Mouse (Mus musculus): ENCODE measurements around the gene Cdca3. TPM values are rescaled to one million over a fixed set of nuclear protein-coding genes. Genes with fewer than 3 reads are reported as not detected.
A peak's percentile ranks its signal among the peaks of the same experiment; 100 is the strongest.
"Not testable (repeated sequence)": the region's sequence is repeated elsewhere in the genome, so short reads cannot be mapped to it uniquely, and the experiment has no call there.

The Cdca3 gene
- polyA plus RNA-seq, 1 experiment from 2014 or later: 187 TPM

DNA sequence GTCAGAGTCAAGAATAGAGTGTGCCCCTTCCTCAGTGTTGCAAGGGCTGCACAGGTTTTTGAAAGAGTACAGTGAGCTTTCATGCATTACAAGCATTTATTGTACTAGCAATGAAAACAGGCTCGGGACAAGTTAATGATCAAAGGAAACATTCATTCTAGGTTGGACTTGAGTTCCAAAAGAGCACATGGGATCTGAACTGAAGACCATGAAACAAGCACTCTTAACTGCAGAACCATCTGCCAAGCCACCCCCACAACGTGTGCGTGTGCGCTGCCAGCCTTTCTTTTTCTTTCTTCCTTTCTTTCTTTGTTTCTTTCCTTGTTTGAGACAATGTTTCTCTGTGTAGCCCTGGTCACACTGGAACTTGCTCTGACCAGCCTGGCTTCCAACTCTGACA is 33.6 kb upstream of the Cdca3 start:
- ATAC-seq (ENCODE audit: low FRiP score, low TSS enrichment): peak; percentile 69; the same call in 1 of the 2 replicates
- no peaks in the 10 kb centered on the region for H3K9me3 ChIP-seq (ENCODE audit: low read length)
- no peaks in the 10 kb centered on the region for H3K36me3 ChIP-seq (ENCODE audit: insufficient read depth, low read length)
- no peaks in the 10 kb centered on the region for H3K27me3 ChIP-seq (ENCODE audit: insufficient read depth, low read length)
- WGBS: 70% methylated on average over 4 of the region's 4 CpGs
- H3K4me3 ChIP-seq (ENCODE audit: low read length): no peak overlapping the region
- H3K4me2 ChIP-seq (replicated peaks; ENCODE audit: low read depth, low read length): no peak overlapping the region
- H3K27ac ChIP-seq (ENCODE audit: low read length): peak overlapping the region; percentile 91
- no peak overlapping the region for H3K9ac ChIP-seq (replicated peaks; ENCODE audit: low read length)
- H3K4me1 ChIP-seq (ENCODE audit: insufficient read depth, low read length): peaks cover 8% of the 10 kb centered on the region; the same call in 1 of the 2 replicates

- ATAC-seq (ENCODE audit: low FRiP score, low TSS enrichment): no peak
- H3K36me3 ChIP-seq (ENCODE audit: insufficient read depth, low read length): no peaks in the 10 kb centered on the region
- H3K4me1 ChIP-seq (ENCODE audit: insufficient read depth, low read length): peaks cover 8% of the 10 kb centered on the region; the same call in 1 of the 2 replicates
- 68% methylated on average over 2 of the region's 2 CpGs for WGBS
- H3K27ac ChIP-seq (ENCODE audit: low read length): peak overlapping the region; percentile 91
- no peak overlapping the region for H3K9ac ChIP-seq (replicated peaks; ENCODE audit: low read length)
- H3K27me3 ChIP-seq (ENCODE audit: insufficient read depth, low read length): no peaks in the 10 kb centered on the region
- no peak overlapping the region for H3K4me2 ChIP-seq (replicated peaks; ENCODE audit: low read depth, low read length)
- H3K4me3 ChIP-seq (ENCODE audit: low read length): no peak overlapping the region
- no peaks in the 10 kb centered on the region for H3K9me3 ChIP-seq (ENCODE audit: low read length)
These were observed 33.1 kb upstream of the Cdca3 start for GRCm38 (mm10) chr6:124796200-124796599.

DNA sequence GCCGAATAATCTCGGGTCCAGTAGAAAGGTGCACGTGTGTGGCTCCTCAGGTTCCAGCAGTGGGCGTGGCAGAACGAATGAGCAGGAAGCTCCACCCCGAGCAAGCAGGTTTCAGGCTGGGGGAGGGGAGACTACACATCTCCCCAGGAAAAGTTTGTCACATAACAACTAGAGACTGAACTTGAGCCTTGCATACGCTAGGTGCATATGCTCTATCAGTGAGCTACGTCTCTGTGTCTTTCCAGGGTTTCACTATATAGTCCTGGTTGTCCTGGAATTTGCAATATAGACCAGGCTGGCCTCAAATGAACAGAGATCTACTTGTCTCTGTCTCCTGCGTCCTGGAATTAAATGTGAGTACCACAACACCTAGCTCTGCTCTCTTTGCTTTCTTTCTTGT is 26.9 kb upstream of the Cdca3 start:
- H3K36me3 ChIP-seq (ENCODE audit: insufficient read depth, low read length); H3K9me3 ChIP-seq (ENCODE audit: low read length); H3K4me1 ChIP-seq (ENCODE audit: insufficient read depth, low read length); H3K4me3 ChIP-seq (ENCODE audit: low read length); H3K27ac ChIP-seq (ENCODE audit: low read length); H3K9ac ChIP-seq (replicated peaks; ENCODE audit: low read length); ATAC-seq (ENCODE audit: low FRiP score, low TSS enrichment); H3K27me3 ChIP-seq (ENCODE audit: insufficient read depth, low read length): not testable (repeated sequence)
- WGBS: 25% methylated on average over 4 of the region's 9 CpGs
- peak overlapping the region; percentile 26; the same call in 1 of the 2 replicates for H3K4me2 ChIP-seq (replicated peaks; ENCODE audit: low read depth, low read length)

GRCm38 (mm10) chr6:124803061-124803460 is 26.3 kb upstream of the Cdca3 start:
- ATAC-seq (ENCODE audit: low FRiP score, low TSS enrichment): no peak
- no peaks in the 10 kb centered on the region for H3K27me3 ChIP-seq (ENCODE audit: insufficient read depth, low read length)
- no peak overlapping the region for H3K4me2 ChIP-seq (replicated peaks; ENCODE audit: low read depth, low read length)
- no peak overlapping the region for H3K27ac ChIP-seq (ENCODE audit: low read length)
- 85% methylated on average over 3 of the region's 3 CpGs for WGBS
- H3K36me3 ChIP-seq (ENCODE audit: insufficient read depth, low read length): no peaks in the 10 kb centered on the region
- H3K9me3 ChIP-seq (ENCODE audit: low read length): no peaks in the 10 kb centered on the region
- peaks cover 9% of the 10 kb centered on the region for H3K4me1 ChIP-seq (ENCODE audit: insufficient read depth, low read length)
- no peak overlapping the region for H3K4me3 ChIP-seq (ENCODE audit: low read length)
- no peak overlapping the region for H3K9ac ChIP-seq (replicated peaks; ENCODE audit: low read length)

- not testable (repeated sequence) for ATAC-seq (ENCODE audit: low FRiP score, low TSS enrichment); H3K36me3 ChIP-seq (ENCODE audit: insufficient read depth, low read length); H3K9me3 ChIP-seq (ENCODE audit: low read length); H3K9ac ChIP-seq (replicated peaks; ENCODE audit: low read length); H3K27ac ChIP-seq (ENCODE audit: low read length); H3K4me2 ChIP-seq (replicated peaks; ENCODE audit: low read depth, low read length); H3K27me3 ChIP-seq (ENCODE audit: insufficient read depth, low read length); H3K4me3 ChIP-seq (ENCODE audit: low read length)
- peaks cover 12% of the 10 kb centered on the region for H3K4me1 ChIP-seq (ENCODE audit: insufficient read depth, low read length)
- WGBS: 94% methylated on average over 4 of the region's 4 CpGs
These were observed 25.7 kb upstream of the Cdca3 start for GRCm38 (mm10) chr6:124803691-124804090.

GRCm38 (mm10) chr6:124804341-124804740 is 25.0 kb upstream of the Cdca3 start:
- H3K9me3 ChIP-seq (ENCODE audit: low read length): no peaks in the 10 kb centered on the region
- H3K36me3 ChIP-seq (ENCODE audit: insufficient read depth, low read length): no peaks in the 10 kb centered on the region
- 83% methylated on average over 3 of the region's 3 CpGs for WGBS
- peaks cover 12% of the 10 kb centered on the region for H3K4me1 ChIP-seq (ENCODE audit: insufficient read depth, low read length)
- H3K4me3 ChIP-seq (ENCODE audit: low read length): no peak overlapping the region
- H3K27me3 ChIP-seq (ENCODE audit: insufficient read depth, low read length): no peaks in the 10 kb centered on the region
- ATAC-seq (ENCODE audit: low FRiP score, low TSS enrichment): no peak
- H3K4me2 ChIP-seq (replicated peaks; ENCODE audit: low read depth, low read length): no peak overlapping the region
- no peak overlapping the region for H3K9ac ChIP-seq (replicated peaks; ENCODE audit: low read length)
- peak overlapping the region; percentile 98; the same call in 1 of the 2 replicates for H3K27ac ChIP-seq (ENCODE audit: low read length)

DNA sequence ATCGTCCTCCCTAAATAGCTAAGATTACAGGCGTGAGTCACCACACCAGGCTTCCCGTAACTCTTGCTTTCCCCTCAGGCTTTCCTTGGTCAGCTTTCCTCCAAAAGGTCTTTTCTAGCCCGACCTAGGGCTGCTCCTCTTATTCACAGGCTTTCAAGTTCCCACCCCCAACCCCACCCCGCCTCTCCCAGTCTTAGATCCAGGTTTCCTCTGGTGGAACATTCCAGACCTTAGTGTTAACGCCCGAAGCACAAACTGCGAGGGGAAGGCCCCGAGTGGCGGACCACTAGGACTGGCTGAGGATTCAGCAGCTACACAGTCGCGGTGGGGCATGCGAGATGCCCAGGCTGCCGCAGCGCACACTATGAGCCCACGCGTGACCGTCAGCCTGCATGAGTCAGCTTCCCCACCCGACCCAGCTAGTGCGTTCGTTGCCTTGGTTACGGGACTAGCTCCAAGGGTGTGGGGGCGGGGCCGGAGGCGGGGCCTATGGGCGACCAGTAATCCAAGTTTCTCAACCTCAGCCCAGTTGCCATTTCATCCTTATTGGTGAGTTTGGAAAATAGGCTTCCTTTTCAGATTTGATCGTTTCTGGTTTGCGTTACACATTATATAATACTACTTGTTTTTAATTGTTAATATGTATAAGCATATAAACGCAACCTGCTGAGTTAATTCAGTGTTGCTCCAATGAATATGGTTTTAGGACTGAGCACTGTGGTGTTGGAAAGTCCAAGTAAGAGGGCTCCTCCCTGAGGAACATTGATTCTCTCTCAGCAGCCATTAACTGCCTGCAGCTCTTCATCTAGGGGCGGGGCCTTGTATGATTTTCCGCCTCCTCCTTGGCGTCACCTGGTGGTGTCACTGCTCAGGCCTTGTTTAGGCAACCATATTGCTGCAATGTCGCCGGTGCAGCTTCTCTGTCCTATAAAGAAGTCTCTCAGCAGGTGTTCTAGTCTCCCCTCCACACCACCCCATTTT is 23.7 kb upstream of the Cdca3 start:
- peak overlapping the region; percentile 98 for H3K27ac ChIP-seq (ENCODE audit: low read length)
- H3K4me1 ChIP-seq (ENCODE audit: insufficient read depth, low read length): peaks cover 22% of the 10 kb centered on the region
- peak overlapping the region; percentile 56 for H3K4me3 ChIP-seq (ENCODE audit: low read length)
- H3K9me3 ChIP-seq (ENCODE audit: low read length): no peaks in the 10 kb centered on the region
- ATAC-seq (ENCODE audit: low FRiP score, low TSS enrichment): peak; percentile 72
- under 1% methylated on average over 34 of the region's 34 CpGs for WGBS
- peak overlapping the region; percentile 83 for H3K4me2 ChIP-seq (replicated peaks; ENCODE audit: low read depth, low read length)
- no peaks in the 10 kb centered on the region for H3K27me3 ChIP-seq (ENCODE audit: insufficient read depth, low read length)
- peak overlapping the region; percentile 72 for H3K9ac ChIP-seq (replicated peaks; ENCODE audit: low read length)
- H3K36me3 ChIP-seq (ENCODE audit: insufficient read depth, low read length): no peaks in the 10 kb centered on the region

- ATAC-seq (ENCODE audit: low FRiP score, low TSS enrichment): no peak
- H3K4me1 ChIP-seq (ENCODE audit: insufficient read depth, low read length): peaks cover 22% of the 10 kb centered on the region
- H3K4me2 ChIP-seq (replicated peaks; ENCODE audit: low read depth, low read length): peak overlapping the region; percentile 83
- 75% methylated on average over 7 of the region's 7 CpGs for WGBS
- H3K27ac ChIP-seq (ENCODE audit: low read length): peak overlapping the region; percentile 98
- H3K9me3 ChIP-seq (ENCODE audit: low read length): no peaks in the 10 kb centered on the region
- H3K9ac ChIP-seq (replicated peaks; ENCODE audit: low read length): peak overlapping the region; percentile 3; the same call in 1 of the 2 replicates
- H3K36me3 ChIP-seq (ENCODE audit: insufficient read depth, low read length): peaks cover 3% of the 10 kb centered on the region
- peak overlapping the region; percentile 56; the same call in 1 of the 2 replicates for H3K4me3 ChIP-seq (ENCODE audit: low read length)
- H3K27me3 ChIP-seq (ENCODE audit: insufficient read depth, low read length): no peaks in the 10 kb centered on the region
These were observed 22.8 kb upstream of the Cdca3 start for GRCm38 (mm10) chr6:124806446-124807140.

DNA sequence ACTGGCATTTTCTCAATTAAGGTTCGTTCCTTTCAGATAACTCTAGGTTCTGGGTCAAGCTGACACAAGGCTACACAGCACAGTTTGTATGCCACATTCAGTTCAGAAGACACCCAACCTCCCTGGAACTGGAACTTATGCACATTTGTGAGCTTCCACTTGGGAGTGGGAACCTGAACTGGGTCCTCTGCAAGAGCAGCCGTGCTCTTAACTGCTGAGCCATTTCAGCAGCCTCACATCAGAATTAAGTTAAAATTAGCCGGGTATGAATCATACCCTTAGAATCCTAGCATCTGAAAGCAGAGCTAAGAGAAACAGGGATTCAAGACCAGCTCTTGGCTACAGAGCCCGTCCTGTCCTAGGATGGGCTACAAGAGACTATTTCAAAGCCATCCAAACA is 22.0 kb upstream of the Cdca3 start:
- no peak overlapping the region for H3K27ac ChIP-seq (ENCODE audit: low read length)
- H3K9me3 ChIP-seq (ENCODE audit: low read length): no peaks in the 10 kb centered on the region
- WGBS: 85% methylated on average over 4 of the region's 4 CpGs
- ATAC-seq (ENCODE audit: low FRiP score, low TSS enrichment): no peak
- no peak overlapping the region for H3K4me3 ChIP-seq (ENCODE audit: low read length)
- H3K4me2 ChIP-seq (replicated peaks; ENCODE audit: low read depth, low read length): no peak overlapping the region
- H3K36me3 ChIP-seq (ENCODE audit: insufficient read depth, low read length): peaks cover 11% of the 10 kb centered on the region
- no peak overlapping the region for H3K9ac ChIP-seq (replicated peaks; ENCODE audit: low read length)
- H3K27me3 ChIP-seq (ENCODE audit: insufficient read depth, low read length): no peaks in the 10 kb centered on the region
- peaks cover 30% of the 10 kb centered on the region for H3K4me1 ChIP-seq (ENCODE audit: insufficient read depth, low read length)

Measured in kidney, embryonic 16.5 days (tissue).